Mouse (Mus musculus) embryonic facial prominence, embryonic 12.5 days (tissue): ENCODE data around the gene Myo1c. TPM values are rescaled to one million over a fixed set of nuclear protein-coding genes. Genes with fewer than 3 reads are reported as not detected.

ENCODE experiments used
- ATAC-seq: fragments of 200-750 bp; cut with Nextera tagmentation; 2 replicates; pipeline ENCODE4 v1.8.0; 2017; ENCODE audit not compliant: insufficient number of reproducible peaks, insufficient read depth, low FRiP score, low TSS enrichment
- H3K27ac ChIP-seq: fragments of 300-500 bp; sonication (generic); 2 replicates; pipeline ENCODE4 v1.5.1; 2016; ENCODE audit warnings: mild to moderate bottlenecking
- H3K27me3 ChIP-seq: fragments of 300-500 bp; sonication (generic); 2 replicates; pipeline ENCODE4 v1.6.1; 2016; ENCODE audit warnings: mild to moderate bottlenecking, moderate library complexity
- H3K36me3 ChIP-seq: fragments of 300-500 bp; sonication (generic); 2 replicates; pipeline ENCODE4 v1.6.1; 2016; ENCODE audit warnings: mild to moderate bottlenecking
- H3K4me1 ChIP-seq: fragments of 300-500 bp; sonication (generic); 2 replicates; pipeline ENCODE4 v1.6.1; 2016
- H3K4me2 ChIP-seq: fragments of 300-500 bp; sonication (generic); replicated peaks from 2 replicates; pipeline ENCODE4 v1.6.1; 2016; ENCODE audit warnings: mild to moderate bottlenecking, moderate library complexity
- H3K4me3 ChIP-seq: fragments of 300-500 bp; sonication (generic); 2 replicates; pipeline ENCODE4 v1.5.1; 2016; ENCODE audit warnings: mild to moderate bottlenecking
- H3K9ac ChIP-seq: fragments of 300-500 bp; sonication (generic); 2 replicates; pipeline ENCODE4 v1.6.1; 2016; ENCODE audit warnings: mild to moderate bottlenecking, moderate library complexity
- H3K9me3 ChIP-seq: fragments of 300-500 bp; sonication (generic); 2 replicates; pipeline ENCODE4 v1.6.1; 2016; ENCODE audit warnings: mild to moderate bottlenecking, moderate library complexity
- WGBS: fragments of 180-500 bp; shearing (Covaris S2); methylation state at CpG from one replicate; pipeline ENCODE4 v1.1.7; 2016; 5-methylcytosine and 5-hydroxymethylcytosine counted together
- polyA plus RNA-seq: library from polyadenylated mRNA; unstranded; fragments of >200 nt; fragmentation: Nextera tagmentation; extraction: Ambion mirVana; gene quantifications from 2 replicates; pipeline ENCODE4 v1.2.1, GENCODE M21; 2016

Myo1c gene
- polyA plus RNA-seq, 1 experiment from 2014 or later: 31.0 TPM

GRCm38 (mm10) chr11:75700557-75700956 is 50.3 kb downstream of the Myo1c start:
- WGBS: 95% methylated on average over 5 of the region's 5 CpGs

GRCm38 (mm10) chr11:75702761-75703160 is 52.5 kb downstream of the Myo1c start:
- WGBS: 94% methylated on average over 6 of the region's 6 CpGs
- H3K4me2 ChIP-seq: no peak overlapping the region
- no peak for ATAC-seq
- H3K4me1 ChIP-seq: no peaks in the 10 kb centered on the region
- H3K9me3 ChIP-seq: no peaks in the 10 kb centered on the region
- no peak overlapping the region for H3K27ac ChIP-seq
- no peak overlapping the region for H3K4me3 ChIP-seq
- no peak overlapping the region for H3K9ac ChIP-seq
- H3K36me3 ChIP-seq: peaks cover 74% of the 10 kb centered on the region
- no peaks in the 10 kb centered on the region for H3K27me3 ChIP-seq

More at GRCm38 (mm10) chr11:75700557-75700956, 50.3 kb downstream of the Myo1c start:
- Histone ChIP-seq H3K36me3 (peaks cover 74% of the 10 kb centered on the region), H3K4me2 (no peak overlapping the region), H3K4me1 (no peaks in the 10 kb centered on the region), H3K27me3 (no peaks in the 10 kb centered on the region), H3K9ac (no peak overlapping the region), H3K27ac (no peak overlapping the region), H3K9me3 (no peaks in the 10 kb centered on the region), H3K4me3 (no peak overlapping the region)
- ATAC-seq: no peak

GRCm38 (mm10) chr11:75703748-75704147 is 53.4 kb downstream of the Myo1c start:
- Histone ChIP-seq H3K4me3 (no peak overlapping the region), H3K36me3 (peaks cover 64% of the 10 kb centered on the region), H3K4me2 (no peak overlapping the region), H3K9ac (no peak overlapping the region), H3K4me1 (no peaks in the 10 kb centered on the region), H3K27ac (no peak overlapping the region), H3K9me3 (no peaks in the 10 kb centered on the region), H3K27me3 (no peaks in the 10 kb centered on the region)
- 100% methylated on average over 2 of the region's 2 CpGs for WGBS
- ATAC-seq: no peak

- Histone ChIP-seq H3K4me1 (no peaks in the 10 kb centered on the region), H3K9ac (no peak overlapping the region), H3K4me3 (no peak overlapping the region), H3K36me3 (no peaks in the 10 kb centered on the region), H3K27ac (no peak overlapping the region), H3K4me2 (no peak overlapping the region), H3K27me3 (no peaks in the 10 kb centered on the region), H3K9me3 (no peaks in the 10 kb centered on the region)
- ATAC-seq: no peak
- 80% methylated on average over 1 of the region's 1 CpGs for WGBS
Observed at GRCm38 (mm10) chr11:75713949-75714348, 63.6 kb downstream of the Myo1c start.

- Histone ChIP-seq H3K4me1 (no peaks in the 10 kb centered on the region), H3K27ac (no peak overlapping the region), H3K9ac (no peak overlapping the region), H3K9me3 (no peaks in the 10 kb centered on the region), H3K4me2 (no peak overlapping the region), H3K36me3 (no peaks in the 10 kb centered on the region), H3K27me3 (no peaks in the 10 kb centered on the region), H3K4me3 (no peak overlapping the region)
- 19% methylated on average over 12 of the region's 12 CpGs for WGBS
- no peak for ATAC-seq
Observed at GRCm38 (mm10) chr11:75715556-75715955, 65.3 kb downstream of the Myo1c start.

GRCm38 (mm10) chr11:75716661-75717325 is 66.5 kb downstream of the Myo1c start:
- H3K27ac ChIP-seq: no peak overlapping the region
- no peaks in the 10 kb centered on the region for H3K4me1 ChIP-seq
- no peak for ATAC-seq
- no peak overlapping the region for H3K4me3 ChIP-seq
- 85% methylated on average over 8 of the region's 8 CpGs for WGBS
- H3K9me3 ChIP-seq: 0 out of 2 replicates have a peak, but pooled peaks cover 4% of the 10 kb centered on the region
- H3K27me3 ChIP-seq: no peaks in the 10 kb centered on the region
- no peak overlapping the region for H3K4me2 ChIP-seq
- no peak overlapping the region for H3K9ac ChIP-seq
- H3K36me3 ChIP-seq: no peaks in the 10 kb centered on the region

- Histone ChIP-seq H3K27me3 (no peaks in the 10 kb centered on the region), H3K9me3 (0 out of 2 replicates have a peak, but pooled peaks cover 4% of the 10 kb centered on the region), H3K36me3 (no peaks in the 10 kb centered on the region), H3K4me2 (no peak overlapping the region), H3K4me3 (no peak overlapping the region), H3K27ac (no peak overlapping the region), H3K9ac (no peak overlapping the region), H3K4me1 (no peaks in the 10 kb centered on the region)
- 52% methylated on average over 4 of the region's 4 CpGs for WGBS
- no peak for ATAC-seq
Observed at GRCm38 (mm10) chr11:75722339-75722738, 72.0 kb downstream of the Myo1c start.

Other genes starting within 250 kb of the Myo1c start
- gene Serpinf1, start 227.8 kb upstream of the Myo1c start, polyA plus RNA-seq: 224 and 237 TPM in 2 replicates
- gene Serpinf2, start 210.9 kb upstream of the Myo1c start, polyA plus RNA-seq: 0.08 and 0.14 TPM in 2 replicates
- 7.0 and 7.1 TPM in 2 replicates for gene Wdr81, start 195.8 kb upstream of the Myo1c start, polyA plus RNA-seq
- 26.6 and 28.7 TPM in 2 replicates for gene Tlcd2, start 188.8 kb upstream of the Myo1c start, polyA plus RNA-seq
- 74.2 and 76.5 TPM in 2 replicates for gene Prpf8, start 163.7 kb upstream of the Myo1c start, polyA plus RNA-seq
- 0.31 and 0.75 TPM in 2 replicates for gene Rilp, start 140.4 kb upstream of the Myo1c start, polyA plus RNA-seq
- 6.5 and 7.0 TPM in 2 replicates for gene Scarf1, start 137.0 kb upstream of the Myo1c start, polyA plus RNA-seq
- gene Slc43a2, start 118.8 kb upstream of the Myo1c start, polyA plus RNA-seq: 6.3 and 7.4 TPM in 2 replicates
- gene Pitpna, start 62.4 kb upstream of the Myo1c start, polyA plus RNA-seq: 96.0 TPM in 2 replicates
- gene Inpp5k, start 19.5 kb upstream of the Myo1c start, polyA plus RNA-seq: 19.8 and 20.8 TPM in 2 replicates
- 135 and 142 TPM in 2 replicates for gene Crk, start 28.8 kb downstream of the Myo1c start, polyA plus RNA-seq
- 1,049 and 1,107 TPM in 2 replicates for gene Ywhae, start 82.4 kb downstream of the Myo1c start, polyA plus RNA-seq
- gene Doc2b, start 145.5 kb downstream of the Myo1c start, polyA plus RNA-seq: 2.1 and 2.5 TPM in 2 replicates